Mouse (Mus musculus) urinary bladder, postnatal 10 days (tissue): ENCODE data around the gene Dnajc13.

Experiments used
- DNase-seq: peaks from one replicate; pipeline ENCODE4 v3.0.0; 2022; ENCODE audit warnings: low spot score

The Dnajc13 gene

GRCm38 (mm10) chr9:104262823-104263352 lies at the start of gene Dnajc13:
Gene Dnajc13 (minus strand): TSS chr9:104262930.
- DNase-seq: peak; percentile 92

- DNase-seq: peak; percentile 30
Measured at GRCm38 (mm10) chr9:104306734-104307133, 44.0 kb upstream of the Dnajc13 start.

GRCm38 (mm10) chr9:104305333-104306111 lies 42.8 kb upstream of the Dnajc13 start:
- DNase-seq: no peak

- no peak for DNase-seq
Measured at GRCm38 (mm10) chr9:104304800-104305199, 42.1 kb upstream of the Dnajc13 start.

- no peak for DNase-seq
Measured at GRCm38 (mm10) chr9:104304376-104304775, 41.6 kb upstream of the Dnajc13 start.

GRCm38 (mm10) chr9:104300569-104300968 lies 37.8 kb upstream of the Dnajc13 start:
- no peak for DNase-seq

GRCm38 (mm10) chr9:104297041-104297440 lies 34.3 kb upstream of the Dnajc13 start:
- DNase-seq: no peak

- no peak for DNase-seq
Measured at GRCm38 (mm10) chr9:104284934-104285333, 22.2 kb upstream of the Dnajc13 start.

- no peak for DNase-seq
Measured at GRCm38 (mm10) chr9:104282536-104282935, 19.8 kb upstream of the Dnajc13 start.

GRCm38 (mm10) chr9:104281737-104282136 lies 19.0 kb upstream of the Dnajc13 start:
- no peak for DNase-seq

GRCm38 (mm10) chr9:104280725-104281495 lies 18.2 kb upstream of the Dnajc13 start:
- no peak for DNase-seq

GRCm38 (mm10) chr9:104277528-104278162 lies 14.9 kb upstream of the Dnajc13 start:
- no peak for DNase-seq

GRCm38 (mm10) chr9:104275084-104275785 lies 12.5 kb upstream of the Dnajc13 start:
- DNase-seq: no peak

GRCm38 (mm10) chr9:104272057-104272456 lies 9.3 kb upstream of the Dnajc13 start:
- DNase-seq: no peak

- DNase-seq: no peak
Measured at GRCm38 (mm10) chr9:104271642-104272041, 8.9 kb upstream of the Dnajc13 start.

GRCm38 (mm10) chr9:104269944-104270343 lies 7.2 kb upstream of the Dnajc13 start:
- DNase-seq: no peak

GRCm38 (mm10) chr9:104269349-104269871 lies 6.7 kb upstream of the Dnajc13 start:
- no peak for DNase-seq

GRCm38 (mm10) chr9:104264567-104264966 lies 1.8 kb upstream of the Dnajc13 start:
- DNase-seq: no peak

- peak; percentile 22 for DNase-seq
Measured at GRCm38 (mm10) chr9:104262016-104262762, 541 bp downstream of the Dnajc13 start.

- no peak for DNase-seq
Measured at GRCm38 (mm10) chr9:104260306-104260705, 2.4 kb downstream of the Dnajc13 start.

- DNase-seq: no peak
Measured at GRCm38 (mm10) chr9:104256085-104256484, 6.6 kb downstream of the Dnajc13 start.
